Mouse (Mus musculus) G1E (cell line): ENCODE measurements at regions not wholly inside any gene's neighbourhood (a gene's known extent, or its start where the extent isn't known, plus 50 kb on each side); places are given as distances from the start of the nearest gene placed in this dataset.

Source experiments
- CTCF ChIP-seq: IDR thresholded peaks from 2 replicates; pipeline ENCODE4 v1.5.1; 2012; ENCODE audit warnings: low read depth, low read length, inconsistent platforms, mixed read lengths
- GATA1 ChIP-seq: IDR thresholded peaks from 2 replicates; pipeline ENCODE4 v1.6.1; 2012; ENCODE audit warnings: borderline replicate concordance, low read length, inconsistent platforms, mixed read lengths

- TF ChIP-seq CTCF = no peak
- no peak for TF ChIP-seq GATA1
Measured at GRCm38 (mm10) chr10:16670286-16670685, 1052.7 kb upstream of the Cited2 start.
